Mouse (Mus musculus) heart, adult 2 months (tissue): ENCODE results near the gene Samd14.

Source experiments
- CTCF ChIP-seq: fragments of 200-600 bp; IDR thresholded peaks from 2 replicates; pipeline ENCODE4 v1.8.1; 2022; ENCODE audit warnings: antibody characterized with exemption, mild to moderate bottlenecking, moderate library complexity
- EP300 ChIP-seq: fragments of 200-500 bp; IDR thresholded peaks from 2 replicates; pipeline ENCODE4 v1.6.1; 2011; ENCODE audit warnings: low read depth, low read length, control low read depth; ENCODE audit not compliant: insufficient read depth
- POLR2A ChIP-seq: fragments of 200-500 bp; IDR thresholded peaks from 2 replicates; pipeline ENCODE4 v1.6.1; 2011; ENCODE audit warnings: mild to moderate bottlenecking, low read depth, low read length, control low read depth; ENCODE audit not compliant: insufficient read depth

GRCm38 (mm10) chr11:94971895-94972615, 37.6 kb upstream of the Samd14 start:
- TF ChIP-seq CTCF, result no peak
- TF ChIP-seq POLR2A, result no peak
- TF ChIP-seq EP300, result no peak
